Mouse (Mus musculus) bone marrow, adult 2 months (tissue): Measurements from ENCODE around the gene Prmt9.

Experiments
- CTCF ChIP-seq: fragments of 200-500 bp; IDR thresholded peaks from 2 replicates; pipeline ENCODE4 v1.5.1; 2011; ENCODE audit warnings: low read length, control low read depth; ENCODE audit not compliant: control insufficient read depth, insufficient read depth
- POLR2A ChIP-seq: fragments of 200-500 bp; IDR thresholded peaks from 2 replicates; pipeline ENCODE4 v1.6.1; 2011; ENCODE audit warnings: low read depth, mild to moderate bottlenecking, control low read depth, low read length, borderline replicate concordance; ENCODE audit not compliant: control insufficient read depth

DNA sequence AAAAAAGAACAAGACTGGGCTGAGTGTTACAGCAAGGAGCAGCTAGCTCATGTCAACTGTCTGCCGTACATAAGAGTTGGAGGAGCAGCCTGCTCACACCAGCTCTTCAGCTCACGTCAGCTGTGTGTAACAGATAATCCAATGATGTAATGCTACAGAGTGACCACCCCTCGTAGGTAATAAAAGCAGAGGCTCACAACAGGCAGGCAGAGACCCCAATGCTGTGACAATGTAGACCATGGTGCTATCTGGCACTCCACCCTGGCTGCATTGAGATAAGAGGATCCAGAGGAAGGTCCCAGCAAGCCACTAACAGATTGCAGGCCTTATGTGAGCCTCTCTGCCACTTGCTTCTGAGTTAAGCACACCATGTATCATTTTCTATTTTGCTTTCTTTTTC is 4.8 kb upstream of the Prmt9 start:
- TF ChIP-seq POLR2A (no peak), CTCF (no peak)
